Mouse (Mus musculus): ENCODE results near the gene Ank3. TPM values are rescaled to one million over a fixed set of nuclear protein-coding genes. Genes with fewer than 3 reads are reported as not detected.

Ank3 gene
- total and polyA plus RNA-seq, 3 experiments: 3.2 to 6.7 TPM; not detected in 1

GRCm38 (mm10) chr10:69923801-69924200, 525.2 kb downstream of the Ank3 start:
- Histone ChIP-seq H3K27ac (ENCODE audit: control insufficient read depth, low read depth, low read length) (no peak overlapping the region), H3K79me2 (ENCODE audit: control insufficient read depth, insufficient read depth, low read length, poor library complexity) (no peaks in the 10 kb centered on the region), H3K4me3 (ENCODE audit: control insufficient read depth in 1 of 2, insufficient read depth in 1 of 2, low read depth in 2 of 2, low read length in 2 of 2) (peak overlapping the region; percentile 76 to 91; a peak in 2 of 4 replicates), H3K9me3 (replicated peaks; ENCODE audit: insufficient read depth, low read length) (no peaks in the 10 kb centered on the region), H3K9ac (ENCODE audit: control insufficient read depth, low read depth, low read length, poor library complexity, severe bottlenecking) (no peak overlapping the region), H3K4me1 (ENCODE audit: control insufficient read depth in 1 of 2, insufficient read depth in 2 of 2, low read length in 2 of 2) (peaks cover 7 to 8% of the 10 kb centered on the region in 2 experiments), H3K27me3 (ENCODE audit: control insufficient read depth in 1 of 2, insufficient read depth in 2 of 2, low read length in 2 of 2) (peaks cover 0 to 7% of the 10 kb centered on the region in 2 experiments; a peak in 3 of 4 replicates), H3K36me3 (ENCODE audit: control insufficient read depth in 1 of 2, insufficient read depth in 2 of 2, low read length in 2 of 2) (peaks cover 0 to 5% of the 10 kb centered on the region in 2 experiments; a peak in 2 of 4 replicates)
- DNase-seq (ENCODE audit: low read depth, low spot score): peak; percentile 29
- TF ChIP-seq EP300 (IDR thresholded peaks at IDR 0.05; ENCODE audit: low read depth in 1 of 2, low read length in 2 of 2) (no peak), MXI1 (IDR thresholded peaks at IDR 0.05; ENCODE audit: low read depth, low read length) (0 out of 2 replicates have a peak, but pooled peaks have one; percentile 38), E2F4 (IDR thresholded peaks at IDR 0.05; ENCODE audit: borderline replicate concordance, low read depth, low read length) (no peak), USF1 (IDR thresholded peaks at IDR 0.05; ENCODE audit: low read depth, low read length) (peak; percentile 48; the same call in 1 of the 2 replicates)

GRCm38 (mm10) chr10:69924321-69924720, 525.7 kb downstream of the Ank3 start:
- Histone ChIP-seq H3K4me1 (ENCODE audit: control insufficient read depth in 1 of 2, insufficient read depth in 2 of 2, low read length in 2 of 2) (peaks cover 4% of the 10 kb centered on the region in 2 experiments), H3K27me3 (ENCODE audit: control insufficient read depth in 1 of 2, insufficient read depth in 2 of 2, low read length in 2 of 2) (peaks cover 0 to 7% of the 10 kb centered on the region in 2 experiments; a peak in 3 of 4 replicates), H3K79me2 (ENCODE audit: control insufficient read depth, insufficient read depth, low read length, poor library complexity) (no peaks in the 10 kb centered on the region), H3K9me3 (replicated peaks; ENCODE audit: insufficient read depth, low read length) (no peaks in the 10 kb centered on the region), H3K27ac (ENCODE audit: control insufficient read depth, low read depth, low read length) (no peak overlapping the region), H3K36me3 (ENCODE audit: control insufficient read depth in 1 of 2, insufficient read depth in 2 of 2, low read length in 2 of 2) (peaks cover 0 to 1% of the 10 kb centered on the region in 2 experiments; a peak in 2 of 4 replicates), H3K4me3 (ENCODE audit: control insufficient read depth in 1 of 2, insufficient read depth in 1 of 2, low read depth in 2 of 2, low read length in 2 of 2) (peak overlapping the region; percentile 76 to 91), H3K9ac (ENCODE audit: control insufficient read depth, low read depth, low read length, poor library complexity, severe bottlenecking) (peak overlapping the region; percentile 39)
- no peak for TF ChIP-seq BHLHE40 (IDR thresholded peaks at IDR 0.05; ENCODE audit: borderline replicate concordance, low read depth, low read length)
- peak; percentile 1; the same call in 1 of the 2 replicates for TF ChIP-seq ETS1 (IDR thresholded peaks at IDR 0.05; ENCODE audit: low read depth, low read length)
- no peak for TF ChIP-seq SIN3A (IDR thresholded peaks at IDR 0.05; ENCODE audit: low read length)
- TF ChIP-seq HCFC1 (IDR thresholded peaks at IDR 0.05; ENCODE audit: low read depth, low read length): peak; percentile 21; the same call in 1 of the 2 replicates
- TF ChIP-seq MEF2A (IDR thresholded peaks at IDR 0.05; ENCODE audit: extremely low read depth, insufficient replicate concordance, low read depth, low read length, poor library complexity, severe bottlenecking): no peak
- no peak for TF ChIP-seq CTCF (IDR thresholded peaks at IDR 0.05 in 2 of 3, conservative IDR thresholded peaks at IDR 0.05 in 1 of 3; ENCODE audit: control insufficient read depth in 1 of 3, insufficient read depth in 1 of 3, low read depth in 2 of 3, low read length in 3 of 3, poor library complexity in 1 of 3, severe bottlenecking in 1 of 3)
- TF ChIP-seq MYC (IDR thresholded peaks at IDR 0.05; ENCODE audit: low read depth, low read length): no peak
- no peak for TF ChIP-seq JUND (IDR thresholded peaks at IDR 0.05; ENCODE audit: low read depth, low read length)
- TF ChIP-seq MAZ (IDR thresholded peaks at IDR 0.05; ENCODE audit: low read depth, low read length): peak; percentile 32; the same call in 1 of the 2 replicates
- TF ChIP-seq NELFE (IDR thresholded peaks at IDR 0.05; ENCODE audit: low read depth, low read length): no peak
- TF ChIP-seq GABPA (IDR thresholded peaks at IDR 0.05; ENCODE audit: low read depth, low read length): no peak
- no peak for TF ChIP-seq TBP (IDR thresholded peaks at IDR 0.05; ENCODE audit: low read depth, low read length)
- TF ChIP-seq ZKSCAN1 (IDR thresholded peaks at IDR 0.05; ENCODE audit: low read depth, low read length): no peak
- no peak for TF ChIP-seq ZC3H11A (IDR thresholded peaks at IDR 0.05; ENCODE audit: low read depth, low read length)
- no peak for TF ChIP-seq E2F4 (IDR thresholded peaks at IDR 0.05; ENCODE audit: borderline replicate concordance, low read depth, low read length)
- TF ChIP-seq EP300 (IDR thresholded peaks at IDR 0.05; ENCODE audit: low read depth in 1 of 2, low read length in 2 of 2): no peak
- no peak for TF ChIP-seq POLR2A (IDR thresholded peaks at IDR 0.05; ENCODE audit: control insufficient read depth in 1 of 2, insufficient read depth in 1 of 2, low read depth in 1 of 2, low read length in 2 of 2, poor library complexity in 1 of 2)
- no peak for TF ChIP-seq POLR2AphosphoS5 (IDR thresholded peaks at IDR 0.05; ENCODE audit: borderline replicate concordance, low read depth, low read length)
- TF ChIP-seq CHD2 (IDR thresholded peaks at IDR 0.05; ENCODE audit: low read length): no peak
- TF ChIP-seq MAX (IDR thresholded peaks at IDR 0.05; ENCODE audit: low read length): no peak
- TF ChIP-seq ZMIZ1 (IDR thresholded peaks at IDR 0.05; ENCODE audit: low read depth, low read length): no peak
- TF ChIP-seq GATA1 (IDR thresholded peaks at IDR 0.05; ENCODE audit: low read depth, low read length): peak; percentile 50; the same call in 1 of the 2 replicates
- TF ChIP-seq TCF12 (IDR thresholded peaks at IDR 0.05; ENCODE audit: low read depth, low read length): 0 out of 2 replicates have a peak, but pooled peaks have one; percentile 7
- TF ChIP-seq TAL1 (IDR thresholded peaks at IDR 0.05; ENCODE audit: low read length): no peak
- peak; percentile 86 for DNase-seq (ENCODE audit: low read depth, low spot score)

Measured in MEL (cell line).